Mouse (Mus musculus) ES-E14 (cell line): ENCODE data around the gene Diras1.

ENCODE experiments used
- MAFK ChIP-seq: IDR thresholded peaks from 2 replicates; pipeline ENCODE4 v1.6.1; 2014; ENCODE audit warnings: mild to moderate bottlenecking, low read depth, low read length, inconsistent platforms; ENCODE audit not compliant: insufficient read depth
- ZC3H11A ChIP-seq: IDR thresholded peaks from 2 replicates; pipeline ENCODE4 v1.6.1; 2012; ENCODE audit warnings: low read depth, mild to moderate bottlenecking, inconsistent platforms, low read length, borderline replicate concordance
- ZNF384 ChIP-seq: IDR thresholded peaks from 2 replicates; pipeline ENCODE4 v1.6.1; 2012; ENCODE audit warnings: low read depth, low read length, inconsistent platforms

- TF ChIP-seq ZC3H11A: no peak
- no peak for TF ChIP-seq MAFK
- TF ChIP-seq ZNF384: no peak
These were observed 10.8 kb upstream of the Diras1 start for GRCm38 (mm10) chr10:81036251-81036650.
